Mouse (Mus musculus): ENCODE data around the gene Klhl25. TPM values are rescaled to one million over a fixed set of nuclear protein-coding genes. Genes with fewer than 3 reads are reported as not detected.

Gene Klhl25
- total and polyA plus RNA-seq, 3 experiments = 11.0 to 14.2 (median 12.9) TPM

DNA sequence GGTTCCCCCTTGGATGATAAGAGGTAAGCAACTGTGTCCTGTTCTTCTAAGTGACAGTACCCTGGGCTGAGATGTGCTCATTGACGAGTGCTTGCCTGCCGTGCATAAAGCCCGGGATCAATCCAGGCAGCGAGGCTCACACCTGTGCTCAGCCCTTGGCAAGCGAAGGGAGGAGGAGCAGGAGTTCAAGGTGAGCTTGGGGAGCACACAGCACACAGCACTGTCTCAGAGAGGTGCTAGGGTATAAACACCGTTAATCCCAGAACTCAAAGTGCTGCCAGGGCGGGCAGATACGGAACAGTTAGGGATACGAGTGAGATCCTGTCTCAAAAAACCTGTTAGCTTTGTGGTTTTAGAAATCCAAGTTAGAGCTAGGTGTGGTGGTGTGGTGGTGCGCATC lies 3.2 kb downstream of the Klhl25 start:
- H3K79me2 ChIP-seq (replicated peaks; ENCODE audit: control insufficient read depth, extremely low read depth, insufficient read depth, poor library complexity, severe bottlenecking) = peaks cover 11% of the 10 kb centered on the region; the same call in 1 of the 2 replicates
- H3K27ac ChIP-seq (ENCODE audit: insufficient read depth, low read depth) = no peak overlapping the region
- H3K9ac ChIP-seq (ENCODE audit: insufficient read depth, low read depth) = no peak overlapping the region
- H3K9me3 ChIP-seq (replicated peaks; ENCODE audit: low read length) = no peaks in the 10 kb centered on the region
- H3K4me1 ChIP-seq (ENCODE audit: control insufficient read depth in 1 of 2, insufficient read depth in 2 of 2) = peaks cover 6 to 41% of the 10 kb centered on the region in 2 experiments; a peak in 3 of 4 replicates
- DNase-seq (ENCODE audit: extremely low read depth) = no peak
- TF ChIP-seq BHLHE40 (IDR thresholded peaks at IDR 0.05; ENCODE audit: low read depth, low read length) (no peak), CHD2 (IDR thresholded peaks at IDR 0.05; ENCODE audit: low read length) (no peak), TBP (conservative IDR thresholded peaks at IDR 0.05; ENCODE audit: low read depth, low read length) (no peak), GABPA (IDR thresholded peaks at IDR 0.05; ENCODE audit: insufficient replicate concordance, low read depth, low read length) (no peak), MAFK (IDR thresholded peaks at IDR 0.05; ENCODE audit: insufficient replicate concordance, low read length) (no peak), MXI1 (IDR thresholded peaks at IDR 0.05; ENCODE audit: low read depth, low read length) (no peak), MEF2A (IDR thresholded peaks at IDR 0.05; ENCODE audit: borderline replicate concordance, low read depth, low read length) (no peak), POLR2A (IDR thresholded peaks at IDR 0.05; ENCODE audit: low read depth, low read length) (no peak), CHD1 (IDR thresholded peaks at IDR 0.05; ENCODE audit: low read depth, low read length) (no peak), JUN (IDR thresholded peaks at IDR 0.05; ENCODE audit: insufficient read depth, low read depth, low read length) (no peak), TCF12 (IDR thresholded peaks at IDR 0.05; ENCODE audit: low read depth, low read length) (no peak), PAX5 (IDR thresholded peaks at IDR 0.05; ENCODE audit: low read length) (no peak), MYC (IDR thresholded peaks at IDR 0.05; ENCODE audit: low read depth, low read length) (no peak), SIN3A (IDR thresholded peaks at IDR 0.05; ENCODE audit: low read length) (no peak), HCFC1 (IDR thresholded peaks at IDR 0.05; ENCODE audit: low read depth, low read length) (no peak), ETS1 (conservative IDR thresholded peaks at IDR 0.05; ENCODE audit: low read depth, low read length) (no peak), POLR2AphosphoS2 (IDR thresholded peaks at IDR 0.05; ENCODE audit: low read depth, low read length) (no peak), MAZ (IDR thresholded peaks at IDR 0.05; ENCODE audit: low read depth, low read length) (no peak), EP300 (IDR thresholded peaks at IDR 0.05; ENCODE audit: low read length) (no peak), E2F4 (IDR thresholded peaks at IDR 0.05; ENCODE audit: insufficient replicate concordance, low read depth, low read length) (no peak)
- H3K4me3 ChIP-seq (replicated peaks in 1 of 3; ENCODE audit: low read depth in 2 of 3, low read length in 2 of 3, poor library complexity in 1 of 3) = no peak overlapping the region
- dilution Hi-C loops (cut with MboI; ENCODE audit: extremely low pct_ligation_motif_present, extremely low pct_unique_long_range_greater_than_20kb, low sequenced_read_pairs) = no loop called here
- H3K36me3 ChIP-seq (replicated peaks in 1 of 2; ENCODE audit: control insufficient read depth in 1 of 2, insufficient read depth in 1 of 2, low read length in 1 of 2) = peaks cover 6 to 44% of the 10 kb centered on the region in 2 experiments
- H3K4me2 ChIP-seq (ENCODE audit: insufficient read depth, low read depth, poor library complexity, severe bottlenecking) = no peak overlapping the region
- no peaks in the 10 kb centered on the region for H3K27me3 ChIP-seq (replicated peaks)
- in situ Hi-C loops (cut with MboI; ENCODE audit: low pct_ligation_motif_present, low pct_unique_long_range_greater_than_20kb, low sequenced_read_pairs) = no loop called here

- H3K79me2 ChIP-seq (replicated peaks; ENCODE audit: control insufficient read depth, extremely low read depth, insufficient read depth, poor library complexity, severe bottlenecking) = peaks cover 11% of the 10 kb centered on the region; the same call in 1 of the 2 replicates
- no peak overlapping the region for H3K4me2 ChIP-seq (ENCODE audit: insufficient read depth, low read depth, poor library complexity, severe bottlenecking)
- no peak for TF ChIP-seq MAFK (IDR thresholded peaks at IDR 0.05; ENCODE audit: insufficient replicate concordance, low read length)
- no peak for TF ChIP-seq SMC3 (IDR thresholded peaks at IDR 0.05; ENCODE audit: low read depth, low read length)
- no peak for TF ChIP-seq NRF1 (IDR thresholded peaks at IDR 0.05; ENCODE audit: low read depth, low read length)
- no peak for TF ChIP-seq POLR2A (IDR thresholded peaks at IDR 0.05; ENCODE audit: low read depth, low read length)
- TF ChIP-seq CTCF (conservative IDR thresholded peaks at IDR 0.05 in 1 of 2, IDR thresholded peaks at IDR 0.05 in 1 of 2; ENCODE audit: low read depth in 2 of 2, low read length in 2 of 2) = no peak
- TF ChIP-seq MAZ (IDR thresholded peaks at IDR 0.05; ENCODE audit: low read depth, low read length) = no peak
- TF ChIP-seq KAT2A (IDR thresholded peaks at IDR 0.05; ENCODE audit: insufficient replicate concordance, low read length) = no peak
- no peak for TF ChIP-seq EP300 (IDR thresholded peaks at IDR 0.05; ENCODE audit: low read length)
- TF ChIP-seq ELF1 (IDR thresholded peaks at IDR 0.05; ENCODE audit: low read depth, low read length) = no peak
- no peak for TF ChIP-seq HCFC1 (IDR thresholded peaks at IDR 0.05; ENCODE audit: low read depth, low read length)
- TF ChIP-seq JUND (conservative IDR thresholded peaks at IDR 0.05; ENCODE audit: low read depth, low read length) = no peak
- no peak for TF ChIP-seq TBP (conservative IDR thresholded peaks at IDR 0.05; ENCODE audit: low read depth, low read length)
- no peak for TF ChIP-seq MAX (IDR thresholded peaks at IDR 0.05; ENCODE audit: low read length)
- no peak for TF ChIP-seq TCF12 (IDR thresholded peaks at IDR 0.05; ENCODE audit: low read depth, low read length)
- TF ChIP-seq E2F4 (IDR thresholded peaks at IDR 0.05; ENCODE audit: insufficient replicate concordance, low read depth, low read length) = no peak
- no peak for TF ChIP-seq MEF2A (IDR thresholded peaks at IDR 0.05; ENCODE audit: borderline replicate concordance, low read depth, low read length)
- no peak for TF ChIP-seq MXI1 (IDR thresholded peaks at IDR 0.05; ENCODE audit: low read depth, low read length)
- TF ChIP-seq CHD1 (IDR thresholded peaks at IDR 0.05; ENCODE audit: low read depth, low read length) = no peak
- no peak for TF ChIP-seq USF2 (conservative IDR thresholded peaks at IDR 0.05; ENCODE audit: low read depth, low read length)
- peaks cover 6 to 50% of the 10 kb centered on the region in 2 experiments for H3K36me3 ChIP-seq (replicated peaks in 1 of 2; ENCODE audit: control insufficient read depth in 1 of 2, insufficient read depth in 1 of 2, low read length in 1 of 2)
- dilution Hi-C loops (cut with MboI; ENCODE audit: extremely low pct_ligation_motif_present, extremely low pct_unique_long_range_greater_than_20kb, low sequenced_read_pairs) = no loop called here
- H3K9me3 ChIP-seq (replicated peaks; ENCODE audit: low read length) = no peaks in the 10 kb centered on the region
- H3K27me3 ChIP-seq (replicated peaks) = no peaks in the 10 kb centered on the region
- DNase-seq (ENCODE audit: extremely low read depth) = no peak
- no peak overlapping the region for H3K27ac ChIP-seq (ENCODE audit: insufficient read depth, low read depth)
- H3K9ac ChIP-seq (ENCODE audit: insufficient read depth, low read depth) = no peak overlapping the region
- in situ Hi-C loops (cut with MboI; ENCODE audit: low pct_ligation_motif_present, low pct_unique_long_range_greater_than_20kb, low sequenced_read_pairs) = no loop called here
- H3K4me3 ChIP-seq (replicated peaks in 1 of 3; ENCODE audit: low read depth in 2 of 3, low read length in 2 of 3, poor library complexity in 1 of 3) = no peak overlapping the region
- peaks cover 6 to 41% of the 10 kb centered on the region in 2 experiments; a peak in 3 of 4 replicates for H3K4me1 ChIP-seq (ENCODE audit: control insufficient read depth in 1 of 2, insufficient read depth in 2 of 2)
These were observed 4.3 kb downstream of the Klhl25 start for GRCm38 (mm10) chr7:75852363-75852762.

Measured in CH12.LX (cell line).